Mouse (Mus musculus) neural tube, embryonic 13.5 days (tissue): ENCODE measurements around the gene Islr. TPM values are rescaled to one million over a fixed set of nuclear protein-coding genes. Genes with fewer than 3 reads are reported as not detected.

Experiments
- ATAC-seq: fragments of 200-750 bp; cut with Nextera tagmentation; 2 replicates; pipeline ENCODE4 v1.8.0; 2017; ENCODE audit warnings: low read depth, mild to moderate bottlenecking, moderate TSS enrichment, moderate library complexity
- H3K27ac ChIP-seq: fragments of 300-500 bp; sonication (generic); replicated peaks from 2 replicates; pipeline ENCODE4 v1.5.1; 2015; ENCODE audit warnings: moderate library complexity, mild to moderate bottlenecking, inconsistent platforms
- H3K27me3 ChIP-seq: fragments of 300-500 bp; sonication (generic); 2 replicates; pipeline ENCODE4 v1.6.1; 2015; ENCODE audit warnings: mild to moderate bottlenecking, inconsistent platforms
- H3K36me3 ChIP-seq: fragments of 300-500 bp; sonication (generic); 2 replicates; pipeline ENCODE4 v1.6.1; 2015; ENCODE audit warnings: mild to moderate bottlenecking, inconsistent platforms
- H3K4me1 ChIP-seq: fragments of 300-500 bp; sonication (generic); replicated peaks from 2 replicates; pipeline ENCODE4 v1.6.1; 2015; ENCODE audit warnings: inconsistent platforms
- H3K4me2 ChIP-seq: fragments of 300-500 bp; sonication (generic); 2 replicates; pipeline ENCODE4 v1.6.1; 2015; ENCODE audit warnings: inconsistent platforms, mild to moderate bottlenecking, moderate library complexity
- H3K4me3 ChIP-seq: fragments of 300-500 bp; sonication (generic); 2 replicates; pipeline ENCODE4 v1.5.1; 2015; ENCODE audit warnings: mild to moderate bottlenecking, inconsistent platforms
- H3K9ac ChIP-seq: fragments of 300-500 bp; sonication (generic); 2 replicates; pipeline ENCODE4 v1.6.1; 2015; ENCODE audit warnings: moderate library complexity, mild to moderate bottlenecking, inconsistent platforms
- H3K9me3 ChIP-seq: fragments of 300-500 bp; sonication (generic); 2 replicates; pipeline ENCODE4 v1.6.1; 2016; ENCODE audit warnings: inconsistent platforms
- WGBS: fragments of 180-500 bp; shearing (Covaris S2); methylation state at CpG from one replicate; pipeline ENCODE4 v1.1.7; 2015; 5-methylcytosine and 5-hydroxymethylcytosine counted together
- polyA plus RNA-seq: library from polyadenylated mRNA; unstranded; fragments of >200 nt; fragmentation: Nextera tagmentation; extraction: Ambion mirVana; gene quantifications from 2 replicates; pipeline ENCODE4 v1.2.1, GENCODE M21; 2015

The Islr gene
- polyA plus RNA-seq, 1 experiment from 2014 or later: 53.6 TPM

- peaks cover 3% of the 10 kb centered on the region; the same call in 1 of the 2 replicates for H3K27me3 ChIP-seq
- peak overlapping the region; percentile 52 for H3K27ac ChIP-seq
- 78% methylated on average over 13 of the region's 13 CpGs for WGBS
- H3K4me1 ChIP-seq: peaks cover 56% of the 10 kb centered on the region
- H3K4me3 ChIP-seq: peak overlapping the region; percentile 20
- H3K36me3 ChIP-seq: no peaks in the 10 kb centered on the region
- peak overlapping the region; percentile 44 for H3K4me2 ChIP-seq
- no peaks in the 10 kb centered on the region for H3K9me3 ChIP-seq
- ATAC-seq: no peak
- peak overlapping the region; percentile 49; the same call in 1 of the 2 replicates for H3K9ac ChIP-seq
Observed at GRCm38 (mm10) chr9:58157838-58158237, 46.3 kb downstream of the Islr start.

GRCm38 (mm10) chr9:58156819-58157560 lies 47.1 kb downstream of the Islr start:
- Histone ChIP-seq H3K36me3 (no peaks in the 10 kb centered on the region), H3K9ac (0 out of 2 replicates have a peak overlapping the region, but pooled peaks have one; percentile 8), H3K9me3 (no peaks in the 10 kb centered on the region), H3K4me1 (peaks cover 57% of the 10 kb centered on the region), H3K4me2 (peak overlapping the region; percentile 44), H3K27ac (no peak overlapping the region; the same call in 1 of the 2 replicates), H3K27me3 (peaks cover 3% of the 10 kb centered on the region; the same call in 1 of the 2 replicates), H3K4me3 (peak overlapping the region; percentile 20; the same call in 1 of the 2 replicates)
- ATAC-seq: no peak
- WGBS: 87% methylated on average over 22 of the region's 22 CpGs

- H3K27ac ChIP-seq: peak overlapping the region; percentile 38
- peak; percentile 47; the same call in 1 of the 2 replicates for ATAC-seq
- WGBS: 41% methylated on average over 3 of the region's 3 CpGs
- no peak overlapping the region for H3K4me3 ChIP-seq
- no peak overlapping the region for H3K9ac ChIP-seq
- peak overlapping the region; percentile 13 for H3K4me2 ChIP-seq
- no peaks in the 10 kb centered on the region; the same call in 1 of the 2 replicates for H3K27me3 ChIP-seq
- peaks cover 57% of the 10 kb centered on the region for H3K4me1 ChIP-seq
- H3K36me3 ChIP-seq: no peaks in the 10 kb centered on the region
- no peaks in the 10 kb centered on the region for H3K9me3 ChIP-seq
Observed at GRCm38 (mm10) chr9:58155366-58155765, 48.7 kb downstream of the Islr start.

- H3K36me3 ChIP-seq: no peaks in the 10 kb centered on the region
- no peak overlapping the region; the same call in 1 of the 2 replicates for H3K27ac ChIP-seq
- no peak overlapping the region for H3K4me2 ChIP-seq
- WGBS: 88% methylated on average over 3 of the region's 3 CpGs
- H3K4me3 ChIP-seq: no peak overlapping the region
- H3K9ac ChIP-seq: no peak overlapping the region
- H3K27me3 ChIP-seq: no peaks in the 10 kb centered on the region
- ATAC-seq: no peak
- no peaks in the 10 kb centered on the region for H3K9me3 ChIP-seq
- H3K4me1 ChIP-seq: peaks cover 42% of the 10 kb centered on the region
Observed at GRCm38 (mm10) chr9:58153095-58153494, 51.0 kb downstream of the Islr start.

- WGBS: 78% methylated on average over 4 of the region's 4 CpGs
- H3K27me3 ChIP-seq: no peaks in the 10 kb centered on the region
- H3K4me1 ChIP-seq: peaks cover 26% of the 10 kb centered on the region
- no peak overlapping the region for H3K9ac ChIP-seq
- no peaks in the 10 kb centered on the region for H3K36me3 ChIP-seq
- H3K4me3 ChIP-seq: no peak overlapping the region
- no peak overlapping the region for H3K4me2 ChIP-seq
- ATAC-seq: no peak
- no peak overlapping the region for H3K27ac ChIP-seq
- no peaks in the 10 kb centered on the region for H3K9me3 ChIP-seq
Observed at GRCm38 (mm10) chr9:58150733-58151361, 53.3 kb downstream of the Islr start.

GRCm38 (mm10) chr9:58148806-58149205 lies 55.3 kb downstream of the Islr start:
- H3K4me1 ChIP-seq: peaks cover 21% of the 10 kb centered on the region
- H3K4me3 ChIP-seq: no peak overlapping the region
- WGBS: 73% methylated on average over 2 of the region's 2 CpGs
- no peaks in the 10 kb centered on the region for H3K36me3 ChIP-seq
- H3K4me2 ChIP-seq: no peak overlapping the region
- no peaks in the 10 kb centered on the region for H3K9me3 ChIP-seq
- ATAC-seq: no peak
- H3K9ac ChIP-seq: no peak overlapping the region
- H3K27ac ChIP-seq: no peak overlapping the region
- no peaks in the 10 kb centered on the region for H3K27me3 ChIP-seq

- H3K27me3 ChIP-seq: peaks cover 4% of the 10 kb centered on the region; the same call in 1 of the 2 replicates
- no peaks in the 10 kb centered on the region for H3K36me3 ChIP-seq
- H3K4me2 ChIP-seq: no peak overlapping the region
- H3K9me3 ChIP-seq: no peaks in the 10 kb centered on the region
- H3K27ac ChIP-seq: no peak overlapping the region
- 87% methylated on average over 5 of the region's 5 CpGs for WGBS
- H3K9ac ChIP-seq: no peak overlapping the region
- ATAC-seq: no peak
- H3K4me1 ChIP-seq: peaks cover 19% of the 10 kb centered on the region
- H3K4me3 ChIP-seq: no peak overlapping the region
Observed at GRCm38 (mm10) chr9:58145417-58145816, 58.7 kb downstream of the Islr start.

- no peak overlapping the region for H3K4me2 ChIP-seq
- H3K4me3 ChIP-seq: no peak overlapping the region
- H3K4me1 ChIP-seq: peaks cover 26% of the 10 kb centered on the region
- no peak for ATAC-seq
- H3K9ac ChIP-seq: no peak overlapping the region
- H3K27ac ChIP-seq: no peak overlapping the region
- WGBS: 58% methylated on average over 1 of the region's 1 CpGs
- no peaks in the 10 kb centered on the region for H3K36me3 ChIP-seq
- no peaks in the 10 kb centered on the region for H3K9me3 ChIP-seq
- H3K27me3 ChIP-seq: peaks cover 8% of the 10 kb centered on the region; the same call in 1 of the 2 replicates
Observed at GRCm38 (mm10) chr9:58144664-58145063, 59.4 kb downstream of the Islr start.

- no peak overlapping the region for H3K27ac ChIP-seq
- WGBS: 48% methylated on average over 7 of the region's 7 CpGs
- H3K4me1 ChIP-seq: peaks cover 28% of the 10 kb centered on the region
- H3K4me2 ChIP-seq: no peak overlapping the region
- no peak overlapping the region for H3K4me3 ChIP-seq
- peaks cover 8% of the 10 kb centered on the region; the same call in 1 of the 2 replicates for H3K27me3 ChIP-seq
- H3K36me3 ChIP-seq: no peaks in the 10 kb centered on the region
- H3K9ac ChIP-seq: no peak overlapping the region
- no peaks in the 10 kb centered on the region for H3K9me3 ChIP-seq
- no peak for ATAC-seq
Observed at GRCm38 (mm10) chr9:58143419-58143818, 60.7 kb downstream of the Islr start.

GRCm38 (mm10) chr9:58139947-58140346 lies 64.2 kb downstream of the Islr start:
- 0 out of 2 replicates have a peak, but pooled peaks have one; percentile 12 for ATAC-seq
- 36% methylated on average over 6 of the region's 6 CpGs for WGBS
- H3K27ac ChIP-seq: 0 out of 2 replicates have a peak overlapping the region, but pooled peaks have one; percentile 5

GRCm38 (mm10) chr9:58135921-58136321 lies 68.2 kb downstream of the Islr start:
- no peaks in the 10 kb centered on the region for H3K36me3 ChIP-seq
- peak overlapping the region; percentile 1; the same call in 1 of the 2 replicates for H3K9ac ChIP-seq
- peak overlapping the region; percentile 82 for H3K27ac ChIP-seq
- peak overlapping the region; percentile 18 for H3K4me3 ChIP-seq
- H3K27me3 ChIP-seq: peaks cover 50% of the 10 kb centered on the region
- H3K9me3 ChIP-seq: no peaks in the 10 kb centered on the region
- WGBS: 54% methylated on average over 2 of the region's 2 CpGs
- peak overlapping the region; percentile 38 for H3K4me2 ChIP-seq
- no peak for ATAC-seq
- H3K4me1 ChIP-seq: peaks cover 72% of the 10 kb centered on the region

More at GRCm38 (mm10) chr9:58139947-58140346, 64.2 kb downstream of the Islr start:
- no peak overlapping the region for H3K4me3 ChIP-seq
- H3K4me1 ChIP-seq: peaks cover 55% of the 10 kb centered on the region
- H3K9me3 ChIP-seq: no peaks in the 10 kb centered on the region
- H3K9ac ChIP-seq: no peak overlapping the region
- H3K27me3 ChIP-seq: peaks cover 24% of the 10 kb centered on the region
- no peaks in the 10 kb centered on the region for H3K36me3 ChIP-seq
- no peak overlapping the region for H3K4me2 ChIP-seq

GRCm38 (mm10) chr9:58134906-58135305 lies 69.2 kb downstream of the Islr start:
- H3K36me3 ChIP-seq: no peaks in the 10 kb centered on the region
- 25% methylated on average over 7 of the region's 7 CpGs for WGBS
- peak overlapping the region; percentile 18 for H3K4me3 ChIP-seq
- peak overlapping the region; percentile 38 for H3K4me2 ChIP-seq
- H3K4me1 ChIP-seq: peaks cover 64% of the 10 kb centered on the region
- H3K9me3 ChIP-seq: no peaks in the 10 kb centered on the region
- H3K27me3 ChIP-seq: peaks cover 52% of the 10 kb centered on the region
- peak overlapping the region; percentile 82 for H3K27ac ChIP-seq
- H3K9ac ChIP-seq: 0 out of 2 replicates have a peak overlapping the region, but pooled peaks have one; percentile 1
- no peak for ATAC-seq
